Mouse (Mus musculus): ENCODE data around the gene Gabpb1.
"Not testable (repeated sequence)": the region's sequence is repeated elsewhere in the genome, so short reads cannot be mapped to it uniquely, and the experiment has no call there.

Gene Gabpb1

DNA sequence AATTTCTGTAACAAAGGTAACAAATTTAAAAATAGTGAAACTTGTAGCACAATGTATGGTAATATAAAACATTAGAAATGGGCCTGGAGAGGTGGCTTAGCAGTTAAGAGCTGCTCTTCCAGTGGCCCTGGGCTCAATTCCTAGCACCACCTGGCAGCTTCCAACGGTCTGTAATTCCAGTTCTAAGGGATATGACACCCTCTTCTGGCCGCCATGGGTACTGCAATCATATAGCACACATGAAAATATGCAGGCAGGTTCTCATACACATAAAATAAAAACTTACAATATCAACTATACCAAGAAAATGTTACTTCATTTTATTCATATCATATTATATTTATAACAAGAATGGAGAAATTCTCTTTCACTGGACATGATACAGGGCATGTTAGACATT is 35.8 kb downstream of the Gabpb1 start:
- no peak for DNase-seq (ENCODE audit: extremely low read depth, low read depth)

DNA sequence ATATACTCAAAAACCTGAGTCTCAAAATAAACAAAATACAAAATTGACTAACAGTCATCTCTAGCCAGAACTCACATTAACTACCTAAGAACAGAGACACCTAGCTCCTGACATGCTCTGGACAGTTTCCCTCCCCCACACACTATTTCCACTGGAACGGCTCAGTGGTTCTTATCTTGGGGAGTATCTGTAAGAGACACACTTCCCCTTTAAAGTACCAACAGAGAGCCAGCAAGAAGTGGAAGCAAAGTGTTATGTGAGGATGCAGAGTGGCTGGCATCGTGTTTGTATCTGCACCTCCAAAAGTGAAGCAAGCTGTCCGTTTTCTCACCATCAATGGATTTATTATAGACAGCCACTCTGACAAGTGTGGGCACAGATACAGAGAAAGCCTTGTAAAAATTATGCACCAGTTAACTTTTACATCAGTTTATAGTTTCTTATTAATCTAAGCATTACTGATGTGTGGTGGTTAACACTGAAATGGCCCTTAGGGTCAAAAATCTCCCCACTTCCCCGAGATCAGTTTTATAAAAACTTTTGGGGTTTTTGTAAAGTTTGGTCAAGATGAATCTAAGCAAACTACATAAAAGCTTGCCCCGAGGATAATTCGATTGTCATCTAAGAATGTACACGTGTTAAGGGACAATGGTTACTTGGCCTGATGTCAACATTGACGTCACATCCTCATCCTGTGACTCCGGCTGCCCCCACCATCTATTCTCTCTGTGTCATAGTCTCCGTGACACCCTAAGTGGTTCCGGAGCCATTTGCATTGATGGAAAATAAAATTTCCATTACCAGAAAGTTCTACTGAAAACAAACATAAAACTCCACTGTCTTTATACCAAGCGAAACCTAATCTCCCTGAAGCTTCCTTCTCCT is 40.0 kb downstream of the Gabpb1 start:
- peak; percentile 95 for DNase-seq (ENCODE audit: extremely low read depth, low read depth)

GRCm38 (mm10) chr2:126633165-126633564 is 43.0 kb downstream of the Gabpb1 start:
- DNase-seq (ENCODE audit: extremely low read depth, low read depth): no peak

GRCm38 (mm10) chr2:126628455-126628995 is 47.6 kb downstream of the Gabpb1 start:
- no peak for DNase-seq (ENCODE audit: extremely low read depth, low read depth)

GRCm38 (mm10) chr2:126623138-126623537 is 53.0 kb downstream of the Gabpb1 start:
- DNase-seq (ENCODE audit: extremely low read depth, low read depth): no peak

GRCm38 (mm10) chr2:126622455-126622854 is 53.7 kb downstream of the Gabpb1 start:
- DNase-seq (ENCODE audit: extremely low read depth, low read depth): no peak

GRCm38 (mm10) chr2:126619249-126619704 is 56.9 kb downstream of the Gabpb1 start, which contains the start of gene Hdc:
Gene Hdc (minus strand): TSS chr2:126619299.
- no peak for DNase-seq (ENCODE audit: extremely low read depth, low read depth)

DNA sequence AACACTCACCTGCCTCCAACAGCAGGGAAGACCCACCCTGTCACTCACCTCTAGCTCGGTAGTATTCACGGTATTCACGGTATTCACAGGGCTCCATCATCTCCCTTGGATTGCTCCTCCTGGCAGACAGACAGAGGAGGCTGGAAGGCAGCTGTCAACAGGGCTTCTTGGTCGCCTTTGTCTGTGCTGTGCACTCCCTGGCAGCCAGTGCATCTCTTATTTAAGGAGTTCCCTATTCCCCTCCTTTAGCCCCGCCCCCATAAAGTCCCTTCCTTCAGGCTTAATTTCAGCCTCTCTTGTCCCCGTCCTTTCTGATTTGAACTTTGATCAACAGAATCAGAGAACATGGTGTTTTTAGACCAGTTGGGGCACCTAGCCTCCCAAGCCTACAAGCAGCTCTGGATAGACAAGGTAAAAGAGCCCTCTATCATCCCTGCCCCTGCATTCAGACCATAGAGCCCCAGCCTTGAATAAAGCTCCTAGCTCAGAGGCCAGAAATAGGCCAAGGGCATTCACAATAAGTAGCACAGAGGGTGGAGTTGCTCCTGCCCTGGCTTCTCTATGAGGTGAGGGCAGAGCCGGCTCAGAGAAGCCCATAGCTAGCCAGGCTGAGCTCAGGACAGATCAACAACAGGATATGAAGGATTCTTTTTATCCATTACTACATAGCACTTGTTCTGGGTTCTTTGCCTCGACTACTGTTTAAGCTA is 57.5 kb downstream of the Gabpb1 start:
- DNase-seq (ENCODE audit: extremely low read depth, low read depth): peak; percentile 63

- no peak for DNase-seq (ENCODE audit: extremely low read depth, low read depth)
Observed at GRCm38 (mm10) chr2:126615355-126615754, 60.8 kb downstream of the Gabpb1 start.

GRCm38 (mm10) chr2:126609600-126609999 is 66.5 kb downstream of the Gabpb1 start:
- DNase-seq (ENCODE audit: extremely low read depth, low read depth): not testable (repeated sequence)

DNA sequence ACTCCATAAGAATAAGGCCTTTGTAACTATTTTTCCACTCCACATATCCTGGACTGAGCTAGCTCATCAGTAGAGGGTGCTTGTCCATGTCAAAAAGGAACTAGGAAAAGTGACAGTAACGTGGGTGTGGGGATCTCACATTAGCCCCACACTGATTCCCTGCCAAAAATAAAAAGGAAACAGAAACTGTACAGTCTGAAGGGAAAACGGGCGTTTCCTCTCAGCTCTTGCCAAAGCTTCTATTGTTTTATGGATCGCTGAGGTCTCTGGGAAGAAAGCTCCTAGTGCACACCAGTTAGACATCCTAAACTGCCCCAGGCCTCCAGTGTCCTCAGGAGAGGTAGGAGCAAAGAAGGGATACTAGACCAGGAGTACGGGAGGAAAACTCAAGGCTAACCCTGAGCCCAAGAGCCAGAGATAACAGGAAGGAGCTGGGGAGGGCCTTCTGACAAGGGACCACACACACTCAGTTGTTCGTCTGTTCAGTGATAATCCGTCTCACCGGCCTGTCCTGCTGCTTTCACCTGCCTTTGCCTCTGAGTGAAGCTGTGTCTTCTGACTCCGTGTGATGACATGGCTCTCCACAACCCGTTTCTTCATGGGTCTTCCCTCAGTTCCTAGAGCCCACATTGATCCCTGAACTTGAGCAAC is 68.5 kb downstream of the Gabpb1 start:
- no peak for DNase-seq (ENCODE audit: extremely low read depth, low read depth)

- DNase-seq (ENCODE audit: extremely low read depth, low read depth): no peak
Observed at GRCm38 (mm10) chr2:126606688-126607062, 69.5 kb downstream of the Gabpb1 start.

DNA sequence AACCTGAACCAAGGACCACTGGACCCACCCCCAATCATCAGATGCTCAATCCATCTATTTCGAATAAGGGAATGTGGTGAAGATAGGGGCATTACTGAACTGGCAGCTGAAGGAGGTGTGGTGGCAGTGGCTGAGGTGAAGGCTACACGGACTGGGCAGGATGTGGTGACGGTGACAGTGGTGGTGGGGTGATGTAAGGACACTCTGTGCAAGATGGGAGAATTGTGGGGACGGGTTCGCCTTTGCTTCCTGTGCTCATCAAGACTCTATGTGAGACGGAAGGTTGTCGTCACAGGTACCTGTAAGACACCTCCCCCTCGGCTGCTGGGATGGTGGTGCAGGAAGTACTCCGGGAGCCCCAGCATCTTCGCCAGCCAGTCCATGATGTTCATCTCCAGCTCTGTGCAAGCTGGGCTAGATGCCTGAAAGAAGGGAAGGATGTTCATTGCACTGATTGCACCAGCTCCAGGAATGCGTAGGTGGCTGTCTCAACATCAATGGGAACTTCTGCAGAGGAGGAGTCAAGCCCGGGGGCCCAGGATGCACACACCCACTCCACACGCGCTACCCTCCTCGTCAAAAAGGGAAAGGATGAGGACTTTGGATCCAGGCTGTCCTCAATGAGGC is 70.0 kb downstream of the Gabpb1 start:
- DNase-seq (ENCODE audit: extremely low read depth, low read depth): no peak

- peak; percentile 72 for DNase-seq (ENCODE audit: extremely low read depth, low read depth)
Observed at GRCm38 (mm10) chr2:126601918-126602600, 74.1 kb downstream of the Gabpb1 start.

GRCm38 (mm10) chr2:126600533-126600932 is 75.6 kb downstream of the Gabpb1 start:
- no peak for DNase-seq (ENCODE audit: extremely low read depth, low read depth)

GRCm38 (mm10) chr2:126599005-126599404 is 77.1 kb downstream of the Gabpb1 start:
- DNase-seq (ENCODE audit: extremely low read depth, low read depth): no peak

DNA sequence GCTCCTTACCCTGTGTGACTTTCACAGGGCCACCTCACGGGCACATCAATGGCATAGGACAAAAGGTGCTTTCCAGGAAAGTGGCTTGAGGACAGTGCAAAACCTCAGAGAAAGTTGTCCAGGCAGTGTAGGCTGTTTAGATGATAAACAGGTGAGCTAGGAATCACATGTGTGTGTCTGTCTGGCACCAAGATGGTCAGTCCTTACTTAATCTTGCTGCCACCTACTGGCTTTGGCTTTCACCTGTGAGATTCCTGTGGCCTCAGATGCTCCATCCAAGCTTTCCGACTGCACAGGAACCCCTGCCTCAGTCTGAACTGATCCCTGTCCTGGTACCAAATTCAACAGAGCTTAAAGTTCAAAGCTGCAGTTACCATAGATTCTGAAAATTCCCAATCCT is 77.8 kb downstream of the Gabpb1 start:
- DNase-seq (ENCODE audit: extremely low read depth, low read depth): no peak

DNA sequence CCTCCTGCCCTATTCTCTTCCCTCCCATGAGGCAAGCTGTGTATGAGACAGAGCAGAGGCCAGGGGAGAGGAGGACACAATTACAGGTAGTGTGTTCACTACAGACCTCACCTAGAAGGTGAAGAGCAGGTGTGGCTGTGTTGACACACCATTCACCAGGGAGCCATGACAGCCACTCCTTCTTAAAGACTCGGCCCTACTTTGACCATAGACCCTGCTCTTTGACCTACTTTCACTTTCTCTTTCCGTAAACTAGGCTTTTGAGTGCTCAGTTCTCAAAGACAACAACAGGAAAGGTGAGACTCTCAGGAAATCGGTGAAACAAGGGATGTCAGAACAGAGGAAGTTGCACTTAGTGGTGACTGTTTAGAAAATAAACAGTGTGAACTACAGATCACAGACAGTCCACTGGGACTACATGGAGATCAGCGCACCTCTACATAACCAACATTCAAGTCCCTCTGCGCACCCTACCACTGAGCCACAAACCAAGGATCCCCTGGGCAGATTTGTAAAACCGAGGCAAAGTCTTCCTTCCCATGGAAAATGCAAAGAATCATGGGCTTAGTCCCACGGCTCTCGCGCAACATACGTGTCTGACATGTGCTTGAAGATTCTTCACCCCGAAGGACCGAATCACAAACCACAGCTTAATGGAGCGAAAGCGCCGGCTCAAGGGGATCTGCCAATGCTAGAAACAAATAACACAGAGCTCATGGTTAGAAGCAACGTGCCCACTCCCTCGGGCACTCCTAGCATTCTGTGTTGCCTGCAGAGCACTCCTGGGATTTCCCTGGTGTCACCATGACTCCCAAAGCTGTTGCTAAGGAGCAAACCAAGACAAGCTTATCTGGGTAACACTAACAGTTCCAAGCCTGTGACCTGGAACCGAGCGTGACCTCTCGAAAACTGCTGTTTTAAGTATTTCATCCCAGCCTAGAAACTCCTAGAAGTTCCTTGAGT is 78.6 kb downstream of the Gabpb1 start:
- DNase-seq (ENCODE audit: extremely low read depth, low read depth): no peak

- DNase-seq (ENCODE audit: extremely low read depth, low read depth): no peak
Observed at GRCm38 (mm10) chr2:126596347-126597072, 79.6 kb downstream of the Gabpb1 start.

Data from MEL-GATA-1-ER (cell line).